Mouse (Mus musculus) effector memory CD4-positive, alpha-beta T cell, adult 7 months (primary cell): ENCODE data around the gene Olfr1099. TPM values are rescaled to one million over a fixed set of nuclear protein-coding genes. Genes with fewer than 3 reads are reported as not detected.

ENCODE experiments used
- polyA plus RNA-seq: library from polyadenylated mRNA; unstranded; fragments of 100-300 nt; shearing (Covaris generic); gene quantifications from one replicate; pipeline ENCODE4 v1.2.1, GENCODE M21; 2017

The Olfr1099 gene
- polyA plus RNA-seq = not detected

GRCm38 (mm10) chr2:86960593-86960992 lies at the start of gene Olfr1099:
Gene Olfr1099 (minus strand): TSS chr2:86960693.

GRCm38 (mm10) chr2:86998098-86998497 lies 37.6 kb upstream of the Olfr1099 start, which contains the start of gene Olfr1102:
Gene Olfr1102 (plus strand): TSS chr2:86998398.

GRCm38 (mm10) chr2:86991121-86991520 lies 30.6 kb upstream of the Olfr1099 start, which contains the start of gene Olfr1101:
Gene Olfr1101 (minus strand): TSS chr2:86991221.

GRCm38 (mm10) chr2:86979854-86980253 lies 19.4 kb upstream of the Olfr1099 start, which contains the start of gene Olfr1100:
Gene Olfr1100 (minus strand): TSS chr2:86979954.

GRCm38 (mm10) chr2:86924445-86924844 lies 36.0 kb downstream of the Olfr1099 start, which contains the start of gene Olfr1098:
Gene Olfr1098 (minus strand): TSS chr2:86924545.

Other genes starting within 250 kb of the Olfr1099 start
- not detected for gene Olfr1089, start 227.0 kb downstream of the Olfr1099 start, polyA plus RNA-seq
- 0.24 TPM for gene Olfr1090, start 201.7 kb downstream of the Olfr1099 start, polyA plus RNA-seq
- not detected for gene Olfr1093, start 178.2 kb downstream of the Olfr1099 start, polyA plus RNA-seq
- gene Olfr141, start 150.7 kb downstream of the Olfr1099 start, polyA plus RNA-seq = not detected
- gene Olfr1094, start 136.0 kb downstream of the Olfr1099 start, polyA plus RNA-seq = not detected
- gene Olfr1095, start 109.0 kb downstream of the Olfr1099 start, polyA plus RNA-seq = not detected
- gene Gm13723, start 85.9 kb downstream of the Olfr1099 start, polyA plus RNA-seq = 0.15 TPM
- not detected for gene Olfr1097, start 68.5 kb downstream of the Olfr1099 start, polyA plus RNA-seq
- not detected for gene Olfr1098, start 36.1 kb downstream of the Olfr1099 start, polyA plus RNA-seq
- gene Olfr1100, start 19.3 kb upstream of the Olfr1099 start, polyA plus RNA-seq = not detected
- gene Olfr1101, start 30.5 kb upstream of the Olfr1099 start, polyA plus RNA-seq = not detected
- not detected for gene Olfr1102, start 37.7 kb upstream of the Olfr1099 start, polyA plus RNA-seq
- gene Olfr1104, start 66.4 kb upstream of the Olfr1099 start, polyA plus RNA-seq = not detected
- gene Olfr1105, start 75.8 kb upstream of the Olfr1099 start, polyA plus RNA-seq = not detected
- not detected for gene Olfr1106, start 91.6 kb upstream of the Olfr1099 start, polyA plus RNA-seq
- not detected for gene Olfr1107, start 115.1 kb upstream of the Olfr1099 start, polyA plus RNA-seq
- not detected for gene Olfr1109, start 135.3 kb upstream of the Olfr1099 start, polyA plus RNA-seq
- gene Olfr259, start 153.9 kb upstream of the Olfr1099 start, polyA plus RNA-seq = not detected
- not detected for gene Olfr1110, start 179.6 kb upstream of the Olfr1099 start, polyA plus RNA-seq
- not detected for gene Olfr1111, start 191.9 kb upstream of the Olfr1099 start, polyA plus RNA-seq
- gene Olfr1112, start 227.1 kb upstream of the Olfr1099 start, polyA plus RNA-seq = not detected
- not detected for gene Olfr1113, start 248.3 kb upstream of the Olfr1099 start, polyA plus RNA-seq